Mouse (Mus musculus) CH12.LX (cell line): Measurements from ENCODE around the gene Thbs4. TPM values are rescaled to one million over a fixed set of nuclear protein-coding genes. Genes with fewer than 3 reads are reported as not detected.

ENCODE experiments used
- DNase-seq: peaks from one replicate; pipeline ENCODE4 v3.0.0-alpha.2; 2013; ENCODE audit errors: extremely low read depth
- H3K27ac ChIP-seq: 2 replicates; pipeline ENCODE4 v1.5.1; 2012; ENCODE audit warnings: low read depth, mild to moderate bottlenecking, control low read depth, moderate library complexity; ENCODE audit not compliant: insufficient read depth
- H3K27me3 ChIP-seq: replicated peaks from 2 replicates; pipeline ENCODE3; 2012; ENCODE audit warnings: inconsistent platforms
- H3K36me3 ChIP-seq, 2 experiments: replicated peaks in 1 of 2; 2 replicates each; pipeline versions ENCODE3 to v1.6.1; 2012; ENCODE audit warnings: inconsistent platforms in 1 of 2, low read length in 1 of 2, mild to moderate bottlenecking in 1 of 2, mixed read lengths in 1 of 2, moderate library complexity in 1 of 2; ENCODE audit not compliant: control insufficient read depth in 1 of 2, insufficient read depth in 1 of 2
- H3K4me1 ChIP-seq, 2 experiments: 2 replicates each; pipeline ENCODE4 v1.6.1; 2012; ENCODE audit warnings: inconsistent platforms in 1 of 2, moderate library complexity in 1 of 2; ENCODE audit not compliant: insufficient read depth in 2 of 2, control insufficient read depth in 1 of 2
- H3K4me2 ChIP-seq: 2 replicates; pipeline ENCODE4 v1.6.1; 2012; ENCODE audit warnings: low read depth, mild to moderate bottlenecking, control low read depth; ENCODE audit not compliant: poor library complexity, insufficient read depth, severe bottlenecking
- H3K4me3 ChIP-seq, 3 experiments: fragments of 150-350 bp in 1 of 3; sonication (generic) in 1 of 3; replicated peaks in 1 of 3; 2 replicates each; pipeline versions ENCODE3 to v1.5.1; 2011 to 2012; ENCODE audit warnings: low read depth in 2 of 3, low read length in 2 of 3, mild to moderate bottlenecking in 2 of 3, moderate library complexity in 2 of 3, control low read depth in 1 of 3, improper control_type of control experiment in 1 of 3, inconsistent platforms in 1 of 3, mixed read lengths in 1 of 3; ENCODE audit not compliant: poor library complexity in 1 of 3
- H3K79me2 ChIP-seq: replicated peaks from 2 replicates; pipeline ENCODE4 v1.6.1; 2012; ENCODE audit warnings: mild to moderate bottlenecking, moderate library complexity; ENCODE audit not compliant: control insufficient read depth, poor library complexity, insufficient read depth, severe bottlenecking; ENCODE audit errors: extremely low read depth
- H3K9ac ChIP-seq: 2 replicates; pipeline ENCODE4 v1.6.1; 2012; ENCODE audit warnings: low read depth, mild to moderate bottlenecking, control low read depth, moderate library complexity; ENCODE audit not compliant: insufficient read depth
- H3K9me3 ChIP-seq: replicated peaks from 2 replicates; pipeline ENCODE3; 2012; ENCODE audit warnings: low read length, inconsistent platforms, mixed read lengths
- BHLHE40 ChIP-seq: IDR thresholded peaks from 2 replicates; pipeline ENCODE4 v1.6.1; 2011; ENCODE audit warnings: mild to moderate bottlenecking, low read depth, low read length, improper control_type of control experiment
- CHD1 ChIP-seq: IDR thresholded peaks from 2 replicates; pipeline ENCODE4 v1.6.1; 2012; ENCODE audit warnings: low read depth, low read length, improper control_type of control experiment, inconsistent platforms
- CTCF ChIP-seq, 2 experiments: IDR thresholded peaks in 1 of 2; conservative IDR thresholded peaks in 1 of 2; 2 replicates each; pipeline ENCODE4 v1.5.1; 2011 to 2012; ENCODE audit warnings: low read depth in 2 of 2, low read length in 2 of 2, improper control_type of control experiment in 1 of 2, inconsistent platforms in 1 of 2, mild to moderate bottlenecking in 1 of 2, moderate library complexity in 1 of 2
- ELF1 ChIP-seq: IDR thresholded peaks from 2 replicates; pipeline ENCODE4 v1.6.1; 2014; ENCODE audit warnings: low read depth, mild to moderate bottlenecking, inconsistent platforms, low read length, improper control_type of control experiment
- EP300 ChIP-seq: IDR thresholded peaks from 2 replicates; pipeline ENCODE4 v1.6.1; 2011; ENCODE audit warnings: low read length, improper control_type of control experiment
- ETS1 ChIP-seq: conservative IDR thresholded peaks from 2 replicates; pipeline ENCODE4 v1.6.1; 2012; ENCODE audit warnings: low read depth, mild to moderate bottlenecking, inconsistent platforms, low read length, improper control_type of control experiment, moderate library complexity
- IRF4 ChIP-seq: IDR thresholded peaks from 2 replicates; pipeline ENCODE4 v1.6.1; 2014; ENCODE audit warnings: low read depth, mild to moderate bottlenecking, inconsistent platforms, low read length, improper control_type of control experiment
- JUN ChIP-seq: IDR thresholded peaks from 2 replicates; pipeline ENCODE4 v1.6.1; 2011; ENCODE audit warnings: low read depth, mild to moderate bottlenecking, low read length, improper control_type of control experiment, moderate library complexity; ENCODE audit not compliant: insufficient read depth
- MAFK ChIP-seq: IDR thresholded peaks from 2 replicates; pipeline ENCODE4 v1.6.1; 2011; ENCODE audit warnings: low read length, improper control_type of control experiment; ENCODE audit not compliant: insufficient replicate concordance
- MAX ChIP-seq: IDR thresholded peaks from 2 replicates; pipeline ENCODE4 v1.6.1; 2011; ENCODE audit warnings: low read length, improper control_type of control experiment
- MAZ ChIP-seq: IDR thresholded peaks from 2 replicates; pipeline ENCODE4 v1.6.1; 2012; ENCODE audit warnings: low read depth, mild to moderate bottlenecking, inconsistent platforms, low read length, improper control_type of control experiment, moderate library complexity
- MEF2A ChIP-seq: IDR thresholded peaks from 2 replicates; pipeline ENCODE4 v1.6.1; 2014; ENCODE audit warnings: low read depth, mild to moderate bottlenecking, inconsistent platforms, low read length, improper control_type of control experiment, borderline replicate concordance
- MXI1 ChIP-seq: IDR thresholded peaks from 2 replicates; pipeline ENCODE4 v1.6.1; 2011; ENCODE audit warnings: mild to moderate bottlenecking, low read depth, low read length, improper control_type of control experiment
- MYC ChIP-seq: IDR thresholded peaks from 2 replicates; pipeline ENCODE4 v1.6.1; 2011; ENCODE audit warnings: low read depth, mild to moderate bottlenecking, improper control_type of control experiment, low read length
- NELFE ChIP-seq: IDR thresholded peaks from 2 replicates; pipeline ENCODE4 v1.6.1; 2011; ENCODE audit warnings: low read depth, low read length, improper control_type of control experiment
- NRF1 ChIP-seq: IDR thresholded peaks from 2 replicates; pipeline ENCODE4 v1.6.1; 2014; ENCODE audit warnings: low read depth, mild to moderate bottlenecking, inconsistent platforms, low read length, improper control_type of control experiment, moderate library complexity
- RAD21 ChIP-seq: IDR thresholded peaks from 2 replicates; pipeline ENCODE4 v1.6.1; 2011; ENCODE audit warnings: low read depth, mild to moderate bottlenecking, low read length, improper control_type of control experiment, moderate library complexity
- RCOR1 ChIP-seq: conservative IDR thresholded peaks from 2 replicates; pipeline ENCODE4 v1.6.1; 2012; ENCODE audit warnings: low read depth, mild to moderate bottlenecking, inconsistent platforms, low read length, improper control_type of control experiment
- SIN3A ChIP-seq: IDR thresholded peaks from 2 replicates; pipeline ENCODE4 v1.6.1; 2012; ENCODE audit warnings: low read length, improper control_type of control experiment, inconsistent platforms
- SMC3 ChIP-seq: IDR thresholded peaks from 2 replicates; pipeline ENCODE4 v1.6.1; 2011; ENCODE audit warnings: low read depth, low read length, improper control_type of control experiment
- TBP ChIP-seq: conservative IDR thresholded peaks from 2 replicates; pipeline ENCODE4 v1.6.1; 2011; ENCODE audit warnings: low read depth, low read length, improper control_type of control experiment
- TCF12 ChIP-seq: IDR thresholded peaks from 2 replicates; pipeline ENCODE4 v1.6.1; 2014; ENCODE audit warnings: low read depth, mild to moderate bottlenecking, inconsistent platforms, low read length, improper control_type of control experiment
- UBTF ChIP-seq: IDR thresholded peaks from 2 replicates; pipeline ENCODE4 v1.6.1; 2012; ENCODE audit warnings: low read depth, mild to moderate bottlenecking, inconsistent platforms, low read length, improper control_type of control experiment, moderate library complexity
- ZC3H11A ChIP-seq: IDR thresholded peaks from 2 replicates; pipeline ENCODE4 v1.6.1; 2012; ENCODE audit warnings: low read depth, mild to moderate bottlenecking, inconsistent platforms, low read length, improper control_type of control experiment
- ZKSCAN1 ChIP-seq: IDR thresholded peaks from 2 replicates; pipeline ENCODE4 v1.6.1; 2012; ENCODE audit warnings: low read depth, inconsistent platforms, low read length, improper control_type of control experiment, borderline replicate concordance
- ZMIZ1 ChIP-seq: IDR thresholded peaks from 2 replicates; pipeline ENCODE4 v1.6.1; 2012; ENCODE audit warnings: low read depth, mild to moderate bottlenecking, inconsistent platforms, low read length, improper control_type of control experiment
- ZNF384 ChIP-seq: IDR thresholded peaks from 2 replicates; pipeline ENCODE4 v1.6.1; 2012; ENCODE audit warnings: low read depth, low read length, improper control_type of control experiment, inconsistent platforms
- dilution Hi-C: fragments of 300-500 bp; cut with MboI; formaldehyde crosslinking; loops from 2 replicates; pipeline ENCODE4 v1.14.3; 2020; ENCODE audit warnings: low sequenced_read_pairs; ENCODE audit not compliant: extremely low pct_unique_long_range_greater_than_20kb, extremely low pct_ligation_motif_present
- in situ Hi-C: fragments of 300-500 bp; cut with MboI; formaldehyde crosslinking; loops from 3 replicates; pipeline ENCODE4 v1.14.3; 2019; ENCODE audit warnings: low sequenced_read_pairs, low pct_ligation_motif_present, low pct_unique_long_range_greater_than_20kb, mixed read lengths
- polyA plus RNA-seq: library from polyadenylated mRNA; unstranded; fragments of >175 nt; gene quantifications from 2 replicates; pipeline ENCODE4 v1.2.1, GENCODE M21; 2012; ENCODE audit warnings: low read depth; ENCODE audit not compliant: insufficient read length
- total RNA-seq, 2 experiments: library from RNA; depleted of rRNA; stranded (reverse); fragments of 300-350 nt in 1 of 2; fragments of >200 nt in 1 of 2; gene quantifications; 2 replicates each; pipeline ENCODE4 v1.2.3; 2012 to 2014

The Thbs4 gene
- total and polyA plus RNA-seq, 3 experiments, result not detected

- in situ Hi-C loops, result loop anchor here (25.0 kb wide), 2 partner anchors 377 to 827 kb away; partner anchors contain the start of genes Dhfr and Msh3
- H3K4me2 ChIP-seq, result no peak overlapping the region
- DNase-seq, result peak; percentile 75
Observed at GRCm38 (mm10) chr13:92738821-92739220, 55.8 kb downstream of the Thbs4 start.

GRCm38 (mm10) chr13:92736516-92737300 is 57.9 kb downstream of the Thbs4 start:
- H3K36me3 ChIP-seq, result no peaks in the 10 kb centered on the region
- H3K9me3 ChIP-seq, result peaks cover 11% of the 10 kb centered on the region
- H3K79me2 ChIP-seq, result no peaks in the 10 kb centered on the region
- peaks cover 10 to 51% of the 10 kb centered on the region in 2 experiments for H3K4me1 ChIP-seq
- no peak overlapping the region for H3K4me2 ChIP-seq
- in situ Hi-C loops (loop anchor here (25.0 kb wide), 2 partner anchors 374 to 824 kb away; partner anchors contain the start of genes Dhfr and Msh3), dilution Hi-C loops (no loop called here)
- no peaks in the 10 kb centered on the region for H3K27me3 ChIP-seq
- H3K27ac ChIP-seq, result no peak overlapping the region
- TF ChIP-seq NRF1 (no peak), EP300 (peak; percentile 43; the same call in 1 of the 2 replicates), NELFE (no peak), SIN3A (no peak), ETS1 (peak; percentile 67), TCF12 (peak; percentile 90), MYC (peak; percentile 60; the same call in 1 of the 2 replicates), IRF4 (0 out of 2 replicates have a peak, but pooled peaks have one; percentile 15), MAX (peak; percentile 79), MEF2A (0 out of 2 replicates have a peak, but pooled peaks have one; percentile 23), BHLHE40 (peak; percentile 69), ELF1 (no peak), MAFK (no peak), SMC3 (no peak)
- DNase-seq, result no peak
- H3K9ac ChIP-seq, result no peak overlapping the region
- H3K4me3 ChIP-seq, result no peak overlapping the region

More at GRCm38 (mm10) chr13:92738821-92739220, 55.8 kb downstream of the Thbs4 start:
- Histone ChIP-seq H3K79me2 (no peaks in the 10 kb centered on the region), H3K4me3 (no peak overlapping the region), H3K27ac (peak overlapping the region; percentile 44), H3K36me3 (no peaks in the 10 kb centered on the region), H3K9me3 (peaks cover 11% of the 10 kb centered on the region), H3K4me1 (peaks cover 10 to 51% of the 10 kb centered on the region in 2 experiments), H3K9ac (no peak overlapping the region), H3K27me3 (no peaks in the 10 kb centered on the region)
- dilution Hi-C loops, result no loop called here
- peak; percentile 83 for TF ChIP-seq MAZ
- TF ChIP-seq ETS1, result peak; percentile 77
- peak; percentile 18; the same call in 1 of the 2 replicates for TF ChIP-seq ZNF384
- no peak for TF ChIP-seq ZMIZ1
- peak; percentile 69 for TF ChIP-seq BHLHE40
- no peak for TF ChIP-seq TBP
- no peak for TF ChIP-seq CHD1
- peak; percentile 51; the same call in 1 of the 2 replicates for TF ChIP-seq MAX
- TF ChIP-seq RAD21, result no peak; the same call in 1 of the 2 replicates
- TF ChIP-seq MYC, result 0 out of 2 replicates have a peak, but pooled peaks have one; percentile 32
- TF ChIP-seq TCF12, result peak; percentile 100
- peak; percentile 91 for TF ChIP-seq EP300
- no peak for TF ChIP-seq MAFK
- TF ChIP-seq SMC3, result peak; percentile 15; the same call in 1 of the 2 replicates
- no peak for TF ChIP-seq CTCF (conservative IDR thresholded peaks at IDR 0.05 in 1 of 2, IDR thresholded peaks at IDR 0.05 in 1 of 2; ENCODE audit: low read depth in 2 of 2, low read length in 2 of 2)
- TF ChIP-seq ZC3H11A, result no peak
- 0 out of 2 replicates have a peak, but pooled peaks have one; percentile 35 for TF ChIP-seq MXI1
- no peak for TF ChIP-seq RCOR1
- TF ChIP-seq MEF2A, result peak; percentile 78
- no peak for TF ChIP-seq UBTF
- peak; percentile 82 for TF ChIP-seq IRF4
- TF ChIP-seq ZKSCAN1, result no peak
- TF ChIP-seq SIN3A, result peak; percentile 91
- 0 out of 2 replicates have a peak, but pooled peaks have one; percentile 8 for TF ChIP-seq NRF1
- no peak for TF ChIP-seq JUN
